Mouse (Mus musculus) lung, adult 2 months (tissue): ENCODE measurements at regions not wholly inside any gene's neighbourhood (a gene's known extent, or its start where the extent isn't known, plus 50 kb on each side); places are given as distances from the start of the nearest gene placed in this dataset.

Experiments
- CTCF ChIP-seq: fragments of 200-500 bp; IDR thresholded peaks from 2 replicates; pipeline ENCODE4 v1.5.1; 2011; ENCODE audit warnings: mild to moderate bottlenecking, low read length, control low read depth; ENCODE audit not compliant: insufficient read depth
- POLR2A ChIP-seq: fragments of 200-500 bp; IDR thresholded peaks from 2 replicates; pipeline ENCODE4 v1.6.1; 2011; ENCODE audit warnings: low read depth, mild to moderate bottlenecking, control low read depth, low read length, borderline replicate concordance; ENCODE audit errors: extremely low read depth

GRCm38 (mm10) chr5:37967914-37968375 lies 70.6 kb upstream of the Stx18 start:
- TF ChIP-seq POLR2A (no peak), CTCF (no peak)
